Mouse (Mus musculus) inflammation-experienced regulatory T-cells, adult 6 months (primary cell): Measurements from ENCODE around the gene Lrmda. TPM values are rescaled to one million over a fixed set of nuclear protein-coding genes. Genes with fewer than 3 reads are reported as not detected.

Source experiments
- ATAC-seq: one replicate; pipeline ENCODE4 v1.8.0; 2017
- polyA plus RNA-seq, 3 experiments: library from polyadenylated mRNA; unstranded; fragments of 100-300 nt; shearing (Covaris generic); gene quantifications; one replicate each; pipeline ENCODE4 v1.2.1; 2017

The Lrmda gene
- polyA plus RNA-seq, 3 experiments from 2014 or later = not detected

- no peak for ATAC-seq
These were observed 793.3 kb downstream of the Lrmda start for GRCm38 (mm10) chr14:22812824-22813223.

DNA sequence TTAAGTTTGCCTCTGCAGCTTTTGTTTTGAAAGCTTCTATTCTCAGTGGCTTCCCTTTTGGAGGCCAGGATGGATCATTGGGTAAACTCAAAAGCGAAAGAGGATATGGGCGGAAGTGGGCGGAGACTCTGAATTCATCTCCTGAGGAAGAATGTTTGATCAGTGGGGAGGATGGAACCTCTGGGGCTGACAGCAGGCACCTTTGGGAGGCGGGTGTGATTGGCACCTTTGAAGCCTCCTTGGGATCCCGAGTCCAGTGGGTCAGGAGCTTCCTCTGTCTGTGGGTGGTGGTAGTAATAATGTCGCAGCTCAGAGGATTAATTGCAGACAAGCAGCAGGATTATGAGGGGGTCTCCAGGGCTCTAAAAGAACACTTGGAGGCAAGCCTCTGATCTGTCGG, 793.9 kb downstream of the Lrmda start:
- ATAC-seq = no peak

DNA sequence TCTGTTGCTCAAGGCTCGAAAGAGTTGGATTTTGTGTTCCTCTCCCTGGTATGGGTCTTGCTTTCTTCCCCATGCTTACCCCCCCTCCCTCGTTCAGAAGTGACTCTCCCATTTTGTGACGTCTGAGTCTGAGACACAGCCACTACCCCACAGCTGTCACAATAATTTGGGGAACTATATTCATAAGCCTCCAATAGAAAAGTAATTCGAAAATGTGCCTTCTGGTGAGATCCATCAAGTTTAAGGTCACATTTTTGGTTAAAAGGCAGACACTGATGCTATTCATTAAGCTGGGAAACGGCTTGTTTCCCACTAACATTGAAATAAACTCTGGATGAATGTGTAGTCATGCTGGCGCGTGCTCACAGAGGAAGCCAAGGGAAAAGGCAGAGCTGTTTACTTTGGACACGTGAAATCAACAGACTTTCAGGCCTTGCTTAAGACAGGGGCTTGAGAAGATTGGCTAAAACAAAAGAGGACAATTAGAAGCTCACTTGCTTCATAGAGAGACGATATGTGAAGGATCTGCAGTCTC, 795.4 kb downstream of the Lrmda start:
- ATAC-seq = no peak

GRCm38 (mm10) chr14:22817346-22818201, 798.1 kb downstream of the Lrmda start:
- no peak for ATAC-seq

DNA sequence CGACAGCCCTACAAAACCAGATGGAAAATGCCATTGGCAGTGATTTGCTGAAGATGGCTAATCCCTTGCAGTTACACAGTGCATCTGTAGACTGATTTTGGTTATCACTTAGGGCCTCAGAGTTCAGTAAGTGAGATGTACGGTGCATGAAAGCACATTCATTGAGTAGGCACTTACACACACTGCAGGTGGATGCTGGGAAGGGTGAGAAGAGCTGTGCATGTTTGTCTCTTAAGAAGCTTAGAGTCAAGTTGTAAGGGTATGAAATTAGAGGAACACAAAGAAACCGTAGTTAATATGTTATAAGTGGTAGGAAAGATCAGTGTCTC, 798.7 kb downstream of the Lrmda start:
- ATAC-seq = no peak

DNA sequence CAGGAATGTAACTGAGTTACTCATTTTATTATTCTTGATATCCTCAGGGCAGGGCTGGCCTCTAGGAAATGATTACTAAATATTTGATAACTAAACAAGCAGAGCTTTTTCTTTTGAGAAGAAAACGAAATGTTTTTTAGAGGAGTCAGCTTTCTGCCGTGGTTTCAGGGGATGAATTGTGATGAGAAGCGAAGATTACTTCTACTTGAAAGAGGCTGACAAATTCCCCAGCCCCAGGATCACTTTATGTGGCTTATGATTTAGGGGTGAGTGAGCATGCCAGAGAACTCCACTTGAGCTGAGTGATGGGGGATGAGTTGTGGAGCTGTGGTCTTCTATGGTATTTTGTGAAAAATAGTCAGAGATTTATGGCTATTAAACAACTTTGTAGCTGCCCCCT, 803.4 kb downstream of the Lrmda start:
- no peak for ATAC-seq

- no peak for ATAC-seq
These were observed 807.3 kb downstream of the Lrmda start for GRCm38 (mm10) chr14:22826825-22827224.

GRCm38 (mm10) chr14:22837058-22837457, 817.5 kb downstream of the Lrmda start:
- no peak for ATAC-seq

DNA sequence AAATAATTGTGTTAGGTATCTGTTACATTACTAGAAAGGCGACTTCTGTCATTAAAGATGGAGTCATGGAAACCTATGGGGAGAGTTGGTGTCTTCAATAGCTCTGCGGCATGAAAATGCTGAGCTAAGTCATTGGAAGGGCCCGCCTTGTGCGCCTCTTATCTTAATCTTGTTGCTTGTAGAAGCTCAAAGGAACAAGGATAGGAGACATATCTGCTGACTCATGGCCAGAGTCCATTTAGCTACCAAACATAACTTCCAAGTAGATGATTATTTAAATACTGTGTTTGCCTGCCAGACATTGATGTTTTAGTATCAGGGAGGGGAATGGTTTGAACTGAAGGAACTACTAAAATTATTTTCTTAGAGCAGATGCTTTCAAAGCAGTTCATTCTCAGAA, 821.6 kb downstream of the Lrmda start:
- no peak for ATAC-seq

GRCm38 (mm10) chr14:22844006-22844405, 824.5 kb downstream of the Lrmda start:
- ATAC-seq = no peak

- ATAC-seq = no peak
These were observed 825.9 kb downstream of the Lrmda start for GRCm38 (mm10) chr14:22845401-22845800.

- ATAC-seq = no peak
These were observed 827.7 kb downstream of the Lrmda start for GRCm38 (mm10) chr14:22847011-22847786.

GRCm38 (mm10) chr14:22849108-22849507, 829.6 kb downstream of the Lrmda start:
- ATAC-seq = no peak

DNA sequence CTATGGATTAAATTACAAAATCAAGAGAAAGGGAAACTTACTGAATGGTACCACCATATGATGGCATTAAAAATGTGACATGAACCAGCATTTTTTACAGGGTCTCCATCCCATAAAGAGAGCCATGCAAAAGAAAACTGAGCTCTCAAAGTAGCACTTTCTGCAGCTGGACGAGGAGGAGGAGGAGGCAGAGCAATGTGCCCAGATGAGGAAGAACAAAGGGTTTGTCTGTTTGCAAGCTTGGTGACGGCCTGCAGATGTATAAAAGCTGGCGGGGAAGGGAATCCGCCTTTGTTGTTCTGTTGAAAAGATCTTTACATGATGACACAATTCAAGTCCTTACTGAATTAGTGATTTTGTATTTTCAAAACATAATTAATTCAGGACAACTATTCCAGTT, 841.1 kb downstream of the Lrmda start:
- no peak for ATAC-seq

DNA sequence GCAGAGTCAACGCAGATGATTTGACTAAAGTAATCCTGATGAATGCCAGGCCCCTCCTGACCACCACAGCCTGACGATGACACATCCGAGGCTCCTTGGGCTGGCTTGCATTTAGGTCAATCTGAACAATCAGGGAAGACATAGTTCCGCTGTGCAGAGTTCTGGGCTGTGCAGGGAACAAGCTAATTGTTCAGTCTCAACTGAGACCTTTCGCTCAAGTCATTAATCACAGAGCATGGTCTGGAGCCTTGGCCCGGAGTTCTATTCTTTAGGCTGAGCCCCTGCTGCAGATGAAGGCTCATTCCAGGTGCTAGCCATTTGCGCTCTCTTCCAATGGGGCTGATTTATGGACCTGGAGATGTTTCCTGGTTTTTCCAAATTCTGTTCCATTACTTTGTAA, 844.6 kb downstream of the Lrmda start:
- no peak for ATAC-seq

DNA sequence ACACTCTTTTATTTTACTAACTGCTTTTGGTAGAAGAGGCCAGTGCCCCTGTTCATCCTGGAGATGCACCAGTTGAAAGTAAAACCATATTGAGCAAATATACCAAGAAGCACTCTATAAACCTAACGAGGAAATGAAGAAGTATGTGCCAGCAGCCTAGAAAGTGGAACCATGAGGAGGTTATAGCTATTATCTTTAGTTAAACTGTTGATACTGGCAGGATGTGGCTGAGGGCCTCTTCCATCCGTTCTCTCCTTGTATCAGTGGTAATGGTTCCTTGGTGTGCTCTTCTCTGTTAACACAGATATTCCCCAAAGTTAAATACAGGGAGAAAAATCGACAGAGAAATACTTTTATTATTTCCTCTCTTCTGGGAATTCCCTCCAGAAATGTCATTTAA, 855.1 kb downstream of the Lrmda start:
- no peak for ATAC-seq

GRCm38 (mm10) chr14:22887182-22887581, 867.7 kb downstream of the Lrmda start:
- no peak for ATAC-seq

GRCm38 (mm10) chr14:22899312-22899711, 879.8 kb downstream of the Lrmda start:
- ATAC-seq = no peak

- no peak for ATAC-seq
These were observed 882.6 kb downstream of the Lrmda start for GRCm38 (mm10) chr14:22902116-22902515.

DNA sequence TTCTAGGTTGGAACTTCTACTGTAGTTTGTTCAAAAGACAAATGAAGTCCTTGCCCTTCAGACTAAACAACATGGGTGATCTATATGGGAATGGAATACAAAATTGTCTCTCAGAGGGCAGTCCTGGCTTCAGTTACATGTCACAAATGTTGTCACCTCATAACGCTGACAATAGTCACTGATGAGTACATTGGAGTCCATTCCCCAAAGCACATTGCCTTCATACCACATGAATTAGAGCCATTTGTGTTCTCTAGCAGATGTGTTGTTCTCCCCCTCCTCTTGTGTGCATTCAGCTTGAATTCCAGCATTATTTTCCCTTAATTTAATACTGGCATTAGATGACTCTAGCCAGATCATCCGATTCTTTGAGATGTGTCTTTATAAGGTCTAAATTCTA, 883.4 kb downstream of the Lrmda start:
- ATAC-seq = no peak

- ATAC-seq = no peak
These were observed 886.5 kb downstream of the Lrmda start for GRCm38 (mm10) chr14:22905741-22906667.

DNA sequence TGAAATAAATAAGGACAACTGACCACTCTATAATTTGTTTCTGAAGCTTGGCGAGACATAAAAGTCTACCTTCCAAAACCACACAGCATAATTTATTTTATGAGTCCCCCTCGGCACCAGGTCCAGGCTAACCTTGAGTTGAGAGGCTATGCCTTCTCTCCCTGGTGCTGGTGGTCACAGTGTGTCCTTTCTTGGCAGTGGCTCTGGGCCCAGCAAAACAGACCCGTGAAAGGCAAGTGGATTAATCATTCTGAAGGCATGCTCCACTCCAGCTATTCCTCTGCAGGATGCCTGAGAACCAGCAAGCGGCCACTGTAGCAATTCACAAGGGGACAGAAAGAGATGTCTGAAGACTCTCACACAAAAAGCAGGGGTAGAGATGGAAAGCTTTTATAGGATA, 887.2 kb downstream of the Lrmda start:
- ATAC-seq = no peak

DNA sequence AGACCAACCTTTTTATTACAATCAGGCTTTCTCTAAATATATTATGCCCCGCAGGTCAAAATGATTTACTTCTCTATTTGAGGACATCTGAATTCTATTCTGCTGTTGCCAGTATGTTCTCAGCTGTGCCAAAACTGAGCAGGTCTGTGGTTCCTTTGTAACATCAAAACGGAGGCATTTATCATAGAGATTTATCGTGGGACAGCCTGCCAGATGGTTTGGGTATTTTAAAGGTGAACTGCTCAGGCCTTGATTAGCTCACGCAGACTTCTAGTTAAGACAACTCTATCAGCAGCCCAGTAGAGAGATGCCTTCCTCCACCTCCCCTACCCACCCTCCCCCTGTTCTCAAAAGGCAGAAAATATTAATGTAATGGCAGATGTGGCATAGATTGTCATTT, 887.7 kb downstream of the Lrmda start:
- no peak for ATAC-seq
